Mouse (Mus musculus) heart, adult 2 months (tissue): ENCODE results near the gene Fgf13. TPM values are rescaled to one million over a fixed set of nuclear protein-coding genes. Genes with fewer than 3 reads are reported as not detected.

Source experiments
- DNase-seq, 2 experiments: peaks; one replicate each; pipeline ENCODE4 v3.0.0; 2021
- H3K27ac ChIP-seq: fragments of 200-600 bp; 2 replicates; pipeline ENCODE4 v1.8.1; 2022
- H3K27me3 ChIP-seq: fragments of 200-500 bp; 2 replicates; pipeline ENCODE4 v1.6.1; 2012; ENCODE audit warnings: mild to moderate bottlenecking, low read length, inconsistent platforms, mixed read lengths; ENCODE audit not compliant: control insufficient read depth, insufficient read depth
- H3K36me3 ChIP-seq: fragments of 200-500 bp; 2 replicates; pipeline ENCODE4 v1.6.1; 2012; ENCODE audit warnings: low read length, inconsistent platforms; ENCODE audit not compliant: control insufficient read depth, insufficient read depth
- H3K4me1 ChIP-seq: fragments of 200-500 bp; 2 replicates; pipeline ENCODE4 v1.6.1; 2011; ENCODE audit warnings: low read length; ENCODE audit not compliant: control insufficient read depth, insufficient read depth
- H3K4me3 ChIP-seq: fragments of 200-600 bp; 2 replicates; pipeline ENCODE4 v1.8.1; 2022
- H3K79me2 ChIP-seq: fragments of 200-500 bp; replicated peaks from 2 replicates; pipeline ENCODE4 v1.6.1; 2012; ENCODE audit warnings: mild to moderate bottlenecking, inconsistent platforms, low read length, moderate library complexity, mixed read lengths; ENCODE audit not compliant: control insufficient read depth, insufficient read depth
- H3K9ac ChIP-seq: fragments of 200-500 bp; 2 replicates; pipeline ENCODE4 v1.6.1; 2012; ENCODE audit warnings: low read depth, mild to moderate bottlenecking, control low read depth, inconsistent platforms, low read length, mixed read lengths
- CTCF ChIP-seq: fragments of 200-600 bp; IDR thresholded peaks from 2 replicates; pipeline ENCODE4 v1.8.1; 2022; ENCODE audit warnings: antibody characterized with exemption, mild to moderate bottlenecking, moderate library complexity
- EP300 ChIP-seq: fragments of 200-500 bp; IDR thresholded peaks from 2 replicates; pipeline ENCODE4 v1.6.1; 2011; ENCODE audit warnings: low read depth, low read length, control low read depth; ENCODE audit not compliant: insufficient read depth
- POLR2A ChIP-seq: fragments of 200-500 bp; IDR thresholded peaks from 2 replicates; pipeline ENCODE4 v1.6.1; 2011; ENCODE audit warnings: mild to moderate bottlenecking, low read depth, low read length, control low read depth; ENCODE audit not compliant: insufficient read depth
- WGBS: fragments of 180-500 bp; shearing (Covaris S2); methylation state at CpG from one replicate; pipeline ENCODE4 v1.1.7; 2018; 5-methylcytosine and 5-hydroxymethylcytosine counted together
- intact Hi-C: fragments of 180-260 bp; cut with DNase I; formaldehyde crosslinking; loops from one replicate; pipeline ENCODE4 v1.15.1; 2025
- polyA plus RNA-seq: library from polyadenylated mRNA; depleted of rRNA; stranded (reverse); fragments of >200 nt; gene quantifications from 2 replicates; pipeline ENCODE4 v1.2.3, GENCODE M21; 2012
- total RNA-seq, 2 experiments: library from RNA; stranded (reverse); gene quantifications; 2 replicates each; pipeline ENCODE4 v1.2.3; 2021

The Fgf13 gene
- total and polyA plus RNA-seq, 3 experiments = 35.6 to 129 (median 102) TPM

DNA sequence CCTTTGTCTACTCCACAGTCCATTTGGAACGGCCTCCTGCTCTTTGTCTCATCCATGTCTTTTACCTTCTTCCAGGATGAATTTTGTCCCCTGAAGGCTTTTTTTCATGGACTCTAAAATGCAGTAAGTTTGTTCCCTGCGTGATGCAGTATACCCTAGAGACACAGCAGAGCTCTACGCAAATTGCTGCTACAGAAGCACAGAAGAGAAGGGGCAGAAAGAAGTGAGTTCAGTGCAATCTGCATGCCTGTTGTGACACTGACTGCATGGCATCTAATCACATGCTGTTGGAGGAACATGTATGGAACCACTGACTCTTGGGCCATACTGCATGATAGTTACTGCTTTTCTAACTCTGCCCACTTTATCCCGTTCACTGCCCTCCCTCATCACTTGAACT lies 388.2 kb downstream of the Fgf13 start:
- no peak overlapping the region for H3K4me3 ChIP-seq
- WGBS = 48% methylated on average over 4 of the region's 4 CpGs
- H3K9ac ChIP-seq = peak overlapping the region; percentile 41; the same call in 1 of the 2 replicates

DNA sequence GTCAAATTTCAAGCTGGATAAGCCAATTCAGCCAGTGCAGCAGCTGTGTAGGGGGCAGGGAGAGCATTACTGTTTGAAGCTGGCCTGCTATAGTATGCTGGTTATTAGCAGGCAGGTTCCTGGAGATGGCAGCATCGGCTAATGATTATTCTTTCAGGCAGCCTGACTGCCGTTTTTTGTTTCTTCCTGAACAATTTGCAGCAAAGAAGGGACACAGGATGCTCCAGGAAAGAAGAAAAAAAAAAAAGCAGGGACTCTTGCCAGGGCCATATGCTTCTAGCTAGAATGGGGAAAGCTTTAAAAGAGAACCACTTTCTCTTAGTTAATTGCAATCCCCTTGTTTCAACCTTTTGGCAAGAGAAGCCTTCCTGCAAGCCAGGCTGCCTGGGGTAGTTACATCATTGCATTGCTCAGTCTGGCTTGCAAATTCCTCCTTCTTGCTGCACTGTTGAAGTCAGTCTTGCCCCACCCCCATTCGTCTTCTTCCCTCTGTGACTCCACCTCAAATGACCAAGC lies 388.7 kb downstream of the Fgf13 start:
- no peak overlapping the region for H3K9ac ChIP-seq
- DNase-seq = peak in 1 of 2 experiments; percentile 20
- H3K4me1 ChIP-seq = no peaks in the 10 kb centered on the region
- TF ChIP-seq POLR2A = no peak
- TF ChIP-seq EP300 = no peak
- peak; percentile 56 for TF ChIP-seq CTCF
- no peaks in the 10 kb centered on the region for H3K36me3 ChIP-seq
- intact Hi-C loops = loop anchor here (5.0 kb wide), 1 partner anchor 848 kb away; no protein-coding TSS in a partner anchor
- no peak overlapping the region for H3K4me3 ChIP-seq
- H3K79me2 ChIP-seq = no peaks in the 10 kb centered on the region
- no peaks in the 10 kb centered on the region for H3K27me3 ChIP-seq
- no peak overlapping the region; the same call in 1 of the 2 replicates for H3K27ac ChIP-seq
- 16% methylated on average over 3 of the region's 3 CpGs for WGBS

More for the DNA sequence above, 388.2 kb downstream of the Fgf13 start:
- Histone ChIP-seq H3K27ac (no peak overlapping the region), H3K27me3 (no peaks in the 10 kb centered on the region), H3K4me1 (no peaks in the 10 kb centered on the region), H3K79me2 (no peaks in the 10 kb centered on the region), H3K36me3 (no peaks in the 10 kb centered on the region)
- intact Hi-C loops = loop anchor here (5.0 kb wide), 1 partner anchor 848 kb away; no protein-coding TSS in a partner anchor
- TF ChIP-seq POLR2A (no peak), CTCF (no peak), EP300 (no peak)
- no peak for DNase-seq

GRCm38 (mm10) chrX:59177653-59178052 lies 390.2 kb downstream of the Fgf13 start:
- Histone ChIP-seq H3K9ac (no peak overlapping the region), H3K4me1 (no peaks in the 10 kb centered on the region), H3K4me3 (no peak overlapping the region), H3K27me3 (no peaks in the 10 kb centered on the region), H3K79me2 (no peaks in the 10 kb centered on the region), H3K36me3 (no peaks in the 10 kb centered on the region), H3K27ac (no peak overlapping the region)
- intact Hi-C loops = loop anchor here (5.0 kb wide), 1 partner anchor 850 kb away; no protein-coding TSS in a partner anchor
- TF ChIP-seq CTCF (peak; percentile 52), POLR2A (no peak)
- 44% methylated on average over 3 of the region's 3 CpGs for WGBS
- DNase-seq = no peak

DNA sequence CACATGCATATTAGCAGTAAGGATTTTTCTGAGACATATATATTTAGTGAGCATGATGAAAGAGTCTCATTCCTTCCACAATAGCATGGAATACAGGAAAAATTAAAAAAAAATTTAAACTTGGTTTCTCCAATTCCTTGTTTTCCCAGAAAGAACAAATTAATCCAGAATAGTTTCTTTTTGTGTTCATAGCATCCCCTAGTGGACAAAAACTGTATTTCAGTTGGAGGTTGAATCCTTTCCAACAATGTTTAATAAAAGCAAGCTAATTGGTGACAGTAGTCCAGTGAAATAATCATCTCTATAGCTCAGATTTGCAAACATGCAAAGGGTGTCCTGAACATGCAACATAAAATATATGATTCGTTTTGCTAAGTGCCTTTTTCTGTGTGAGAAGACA lies 395.7 kb downstream of the Fgf13 start:
- Histone ChIP-seq H3K4me3 (no peak overlapping the region), H3K4me1 (no peaks in the 10 kb centered on the region), H3K9ac (no peak overlapping the region), H3K27me3 (no peaks in the 10 kb centered on the region), H3K27ac (no peak overlapping the region), H3K36me3 (no peaks in the 10 kb centered on the region), H3K79me2 (no peaks in the 10 kb centered on the region)
- intact Hi-C loops = no loop called here
- TF ChIP-seq CTCF (peak; percentile 74), POLR2A (no peak), EP300 (no peak)
- DNase-seq = no peak
- 0% methylated on average over 1 of the region's 1 CpGs for WGBS

- DNase-seq = no peak
- intact Hi-C loops = no loop called here
- Histone ChIP-seq H3K36me3 (no peaks in the 10 kb centered on the region), H3K27ac (no peak overlapping the region), H3K79me2 (no peaks in the 10 kb centered on the region), H3K27me3 (no peaks in the 10 kb centered on the region), H3K4me3 (no peak overlapping the region), H3K4me1 (no peaks in the 10 kb centered on the region), H3K9ac (no peak overlapping the region)
- no peak for TF ChIP-seq CTCF
- TF ChIP-seq POLR2A = no peak
- no peak for TF ChIP-seq EP300
- WGBS = 81% methylated on average over 2 of the region's 2 CpGs
Measured at GRCm38 (mm10) chrX:59166763-59167162, 401.1 kb downstream of the Fgf13 start.

DNA sequence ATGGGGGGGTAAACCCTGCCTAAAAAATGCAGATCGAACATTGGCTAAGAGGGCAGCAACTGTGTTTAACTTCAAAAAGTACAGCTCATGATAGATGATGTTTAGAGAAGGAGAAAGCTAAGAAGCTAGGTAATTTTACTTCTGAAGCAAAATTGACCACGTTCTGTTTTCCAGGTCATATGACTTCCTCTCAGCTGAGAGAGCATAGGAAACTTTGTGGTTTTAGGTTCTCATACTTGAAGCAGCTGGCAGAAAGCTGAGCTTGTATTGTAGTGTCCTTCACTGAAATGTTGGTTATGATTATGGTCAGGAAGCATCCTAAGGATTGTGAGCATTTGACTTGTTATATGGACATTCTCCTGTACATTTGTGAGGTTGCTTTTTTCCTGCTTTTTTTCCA lies 425.9 kb downstream of the Fgf13 start:
- 51% methylated on average over 2 of the region's 2 CpGs for WGBS
- intact Hi-C loops = no loop called here
- Histone ChIP-seq H3K36me3 (no peaks in the 10 kb centered on the region), H3K9ac (no peak overlapping the region), H3K4me1 (no peaks in the 10 kb centered on the region), H3K27me3 (no peaks in the 10 kb centered on the region), H3K79me2 (no peaks in the 10 kb centered on the region), H3K27ac (no peak overlapping the region), H3K4me3 (no peak overlapping the region)
- TF ChIP-seq CTCF = no peak
- no peak for TF ChIP-seq EP300
- TF ChIP-seq POLR2A = no peak
- DNase-seq = no peak

DNA sequence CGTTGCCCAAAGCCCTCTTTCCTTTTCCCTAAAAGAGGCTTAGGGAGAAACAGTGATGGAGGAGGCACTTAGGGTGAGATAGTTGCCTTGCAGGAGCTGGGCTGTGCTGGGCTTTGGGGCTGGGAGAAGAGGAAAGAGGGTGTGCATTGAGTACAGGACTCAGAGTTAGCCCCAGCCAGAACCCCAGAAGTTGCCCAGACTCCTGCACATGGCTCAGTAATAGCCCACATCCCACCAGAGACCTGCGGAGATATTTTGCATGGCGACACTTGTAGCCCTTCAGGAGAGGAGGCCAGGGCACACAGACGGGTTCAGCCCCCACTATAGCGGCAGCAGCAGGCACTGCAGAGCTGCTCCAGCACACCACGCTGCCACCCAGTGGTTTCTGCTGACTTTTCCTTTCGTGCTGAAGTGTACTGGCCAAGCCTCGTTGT lies 432.9 kb downstream of the Fgf13 start:
- no peaks in the 10 kb centered on the region for H3K36me3 ChIP-seq
- H3K27ac ChIP-seq = no peak overlapping the region
- no peak overlapping the region for H3K9ac ChIP-seq
- no peaks in the 10 kb centered on the region for H3K4me1 ChIP-seq
- peak; percentile 7 to 29 for DNase-seq
- H3K27me3 ChIP-seq = 0 out of 2 replicates have a peak, but pooled peaks cover 2% of the 10 kb centered on the region
- intact Hi-C loops = no loop called here
- H3K4me3 ChIP-seq = peak overlapping the region; percentile 36; the same call in 1 of the 2 replicates
- TF ChIP-seq POLR2A (no peak), EP300 (no peak), CTCF (peak; percentile 58)
- H3K79me2 ChIP-seq = no peaks in the 10 kb centered on the region
- WGBS = 15% methylated on average over 8 of the region's 8 CpGs
